Mouse (Mus musculus): Measurements from ENCODE around the gene Dbnl.

The Dbnl gene

GRCm38 (mm10) chr11:5837251-5838246, 49.3 kb downstream of the Dbnl start, which contains the start of gene Polm:
TSS of gene Polm (minus strand) at chr11:5838016.
- peak; percentile 88 for DNase-seq (ENCODE audit: low read depth)

- no peak for DNase-seq (ENCODE audit: low read depth)
Measured at GRCm38 (mm10) chr11:5840346-5840745, 52.1 kb downstream of the Dbnl start.

DNA sequence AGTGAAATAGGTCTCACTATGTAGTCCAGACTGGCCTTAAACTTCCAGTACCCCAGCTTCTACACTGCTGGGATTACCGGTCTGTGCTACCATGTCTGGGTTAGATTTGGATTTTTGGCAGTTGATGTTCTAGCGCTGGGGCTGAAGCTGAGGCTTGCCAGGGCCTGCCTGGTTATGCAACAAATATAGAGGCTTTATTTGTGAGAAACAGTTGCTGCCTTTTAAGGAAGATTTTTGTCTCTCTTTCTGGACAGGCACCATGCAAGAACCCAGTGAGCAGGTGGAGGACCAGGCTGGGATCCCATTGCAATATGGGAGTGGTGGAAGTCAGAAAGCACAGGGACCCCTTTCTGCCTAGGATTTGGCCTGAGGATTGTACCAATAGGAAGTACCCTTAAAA, 53.5 kb downstream of the Dbnl start:
- no peak for DNase-seq (ENCODE audit: low read depth)

DNA sequence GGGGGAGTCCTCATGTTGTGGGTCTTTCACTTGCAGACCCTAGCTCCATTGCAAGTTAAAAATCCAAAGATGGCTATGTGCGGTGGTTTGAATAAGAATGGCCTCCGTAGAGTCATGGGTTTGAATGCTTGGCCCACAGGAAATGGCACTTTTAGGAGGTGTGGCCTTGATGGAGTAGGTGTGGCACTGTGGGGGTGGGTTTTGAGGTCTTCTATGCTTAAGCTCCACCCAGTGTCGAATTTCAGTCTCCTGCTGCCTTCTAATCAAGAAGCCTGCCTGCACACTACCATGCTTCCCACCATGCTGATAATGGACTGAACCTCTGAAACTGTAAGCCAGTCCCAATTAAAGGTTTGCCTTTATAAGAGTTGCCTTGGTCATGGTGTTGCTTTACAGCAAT, 54.8 kb downstream of the Dbnl start:
- DNase-seq (ENCODE audit: low read depth): no peak

DNA sequence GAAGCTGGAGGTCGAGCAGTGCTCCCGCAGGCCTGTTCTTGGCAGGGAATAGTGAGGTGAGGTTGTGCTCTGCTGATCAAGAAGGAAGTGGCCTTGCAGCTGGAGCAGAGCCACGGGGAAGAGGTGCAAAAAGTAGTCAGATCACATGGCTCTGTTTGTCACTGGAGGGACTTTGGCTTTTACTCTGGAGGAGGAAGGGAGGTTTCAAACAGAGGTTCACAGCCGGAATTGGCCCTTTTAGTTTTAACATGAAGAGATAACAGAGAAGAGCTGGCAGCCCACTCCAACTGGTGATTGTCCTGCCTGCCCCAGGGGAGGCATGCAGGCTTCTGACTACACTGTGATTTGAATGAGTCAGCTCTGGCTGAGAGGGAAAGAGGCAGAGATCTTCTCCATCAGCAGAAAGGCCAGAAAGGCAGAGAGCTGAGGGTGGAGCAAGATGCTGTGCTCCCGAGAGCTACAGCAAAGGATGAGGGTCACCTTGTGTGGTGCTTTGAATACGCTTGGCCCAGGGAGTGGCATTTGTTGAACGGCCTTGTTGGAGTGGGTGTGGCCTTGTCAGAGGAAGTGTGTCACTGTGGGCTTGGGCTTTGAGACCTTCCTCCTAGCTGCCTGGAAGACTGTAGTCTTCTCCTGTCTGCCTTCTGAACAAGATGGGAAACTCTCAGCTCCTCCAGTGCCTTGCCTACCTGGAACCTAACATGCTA, 58.5 kb downstream of the Dbnl start:
- DNase-seq (ENCODE audit: low read depth): no peak

GRCm38 (mm10) chr11:5848741-5849140, 60.5 kb downstream of the Dbnl start:
- DNase-seq (ENCODE audit: low read depth): no peak

DNA sequence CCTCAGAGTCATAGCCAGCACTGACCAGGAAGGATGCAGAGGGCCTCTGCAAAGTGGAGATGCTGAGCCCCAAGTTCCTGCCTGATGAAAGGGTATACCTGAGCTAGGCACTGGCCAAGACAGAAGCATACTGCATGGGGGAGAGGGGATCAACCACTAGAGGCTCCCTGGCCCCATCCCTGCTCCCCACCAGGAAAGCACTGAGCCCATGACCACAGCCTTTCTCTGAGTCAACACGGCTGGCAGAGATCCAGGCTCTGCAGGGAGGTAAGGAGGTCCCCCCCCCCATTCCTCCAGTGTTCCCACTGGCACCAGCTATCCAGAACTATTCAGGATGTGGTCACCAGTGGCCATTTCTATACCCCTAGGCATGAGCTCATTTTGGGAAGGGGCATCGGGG, 61.0 kb downstream of the Dbnl start:
- DNase-seq (ENCODE audit: low read depth): no peak

GRCm38 (mm10) chr11:5850452-5850851, 62.2 kb downstream of the Dbnl start:
- DNase-seq (ENCODE audit: low read depth): no peak
